Mouse (Mus musculus) midbrain, embryonic 15.5 days (tissue): ENCODE data around the gene Kat8. TPM values are rescaled to one million over a fixed set of nuclear protein-coding genes. Genes with fewer than 3 reads are reported as not detected.

Experiments used
- ATAC-seq: fragments of 200-750 bp; cut with Nextera tagmentation; replicated peaks from 2 replicates; pipeline ENCODE4 v1.8.0; 2017; ENCODE audit warnings: moderate TSS enrichment
- H3K27ac ChIP-seq: fragments of 300-500 bp; sonication (generic); 2 replicates; pipeline ENCODE4 v1.5.1; 2015; ENCODE audit warnings: mild to moderate bottlenecking, inconsistent platforms
- H3K27me3 ChIP-seq: fragments of 300-500 bp; sonication (generic); replicated peaks from 2 replicates; pipeline ENCODE4 v1.6.1; 2015; ENCODE audit warnings: inconsistent platforms
- H3K36me3 ChIP-seq: fragments of 300-500 bp; sonication (generic); replicated peaks from 2 replicates; pipeline ENCODE4 v1.6.1; 2015; ENCODE audit warnings: inconsistent platforms
- H3K4me1 ChIP-seq: fragments of 300-500 bp; sonication (generic); 2 replicates; pipeline ENCODE4 v1.6.1; 2015; ENCODE audit warnings: inconsistent platforms
- H3K4me2 ChIP-seq: fragments of 300-500 bp; sonication (generic); 2 replicates; pipeline ENCODE4 v1.6.1; 2015; ENCODE audit warnings: inconsistent platforms, mild to moderate bottlenecking, moderate library complexity
- H3K4me3 ChIP-seq: fragments of 300-500 bp; sonication (generic); 2 replicates; pipeline ENCODE4 v1.5.1; 2015; ENCODE audit warnings: mild to moderate bottlenecking, inconsistent platforms
- H3K9ac ChIP-seq: fragments of 300-500 bp; sonication (generic); 2 replicates; pipeline ENCODE4 v1.6.1; 2015; ENCODE audit warnings: mild to moderate bottlenecking, inconsistent platforms
- H3K9me3 ChIP-seq: fragments of 300-500 bp; sonication (generic); 2 replicates; pipeline ENCODE4 v1.6.1; 2016; ENCODE audit warnings: inconsistent platforms
- WGBS: fragments of 180-500 bp; shearing (Covaris S2); methylation state at CpG from one replicate; pipeline ENCODE4 v1.1.7; 2015; ENCODE audit warnings: mixed read lengths; 5-methylcytosine and 5-hydroxymethylcytosine counted together
- polyA plus RNA-seq: library from polyadenylated mRNA; unstranded; fragments of >200 nt; fragmentation: Nextera tagmentation; extraction: Ambion mirVana; gene quantifications from 2 replicates; pipeline ENCODE4 v1.2.1, GENCODE M21; 2015

The Kat8 gene
- polyA plus RNA-seq, 1 experiment from 2014 or later = 50.7 TPM

DNA sequence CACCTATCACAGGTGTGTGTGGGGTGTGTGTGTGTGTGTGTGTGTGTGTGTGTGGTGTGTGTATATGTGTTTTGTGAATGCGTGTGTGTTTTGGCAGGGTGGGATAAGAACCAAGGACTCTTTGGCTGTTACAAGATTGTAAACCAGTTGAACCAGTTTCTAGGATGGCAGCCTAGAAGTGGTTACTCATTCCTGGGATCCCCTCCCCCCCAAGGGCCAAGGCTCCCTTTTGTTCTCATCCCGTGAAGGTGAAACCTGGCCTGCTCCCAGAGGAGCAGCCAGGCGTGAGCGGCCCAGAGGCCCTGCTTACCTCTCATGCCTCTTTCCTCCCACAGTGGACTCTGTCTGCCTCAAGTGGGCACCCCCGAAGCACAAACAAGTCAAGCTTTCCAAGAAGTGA, 12.9 kb downstream of the Kat8 start:
- no peaks in the 10 kb centered on the region for H3K4me1 ChIP-seq
- H3K9ac ChIP-seq = no peak overlapping the region
- H3K4me3 ChIP-seq = no peak overlapping the region
- H3K36me3 ChIP-seq = peaks cover 27% of the 10 kb centered on the region
- no peak overlapping the region for H3K4me2 ChIP-seq
- 62% methylated on average over 5 of the region's 5 CpGs for WGBS
- H3K9me3 ChIP-seq = no peaks in the 10 kb centered on the region
- H3K27ac ChIP-seq = no peak overlapping the region
- H3K27me3 ChIP-seq = peaks cover 23% of the 10 kb centered on the region
- no peak for ATAC-seq

DNA sequence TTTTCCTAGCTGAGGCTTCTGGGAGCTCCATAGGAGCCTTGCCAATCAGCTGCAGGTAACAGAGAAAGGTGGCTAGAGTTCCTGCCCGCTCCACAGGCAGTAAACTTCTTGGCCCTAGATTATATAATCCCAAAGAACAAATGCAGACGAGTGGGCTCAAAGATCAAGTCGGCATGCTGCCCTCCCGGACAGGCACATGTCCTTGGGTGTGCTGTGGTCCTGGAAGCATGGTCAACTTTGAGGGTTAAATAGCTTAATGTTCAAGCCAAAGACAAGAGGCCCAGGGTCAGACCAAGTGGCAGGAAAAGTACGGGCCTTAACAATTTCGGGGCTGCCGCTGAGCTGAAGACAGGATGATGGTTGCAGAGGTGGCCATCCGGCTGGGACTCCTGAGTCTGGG, 13.8 kb downstream of the Kat8 start:
- H3K4me1 ChIP-seq = no peaks in the 10 kb centered on the region
- H3K9ac ChIP-seq = no peak overlapping the region
- 91% methylated on average over 8 of the region's 8 CpGs for WGBS
- ATAC-seq = no peak
- H3K4me2 ChIP-seq = no peak overlapping the region
- no peak overlapping the region for H3K4me3 ChIP-seq
- peaks cover 27% of the 10 kb centered on the region for H3K36me3 ChIP-seq
- H3K9me3 ChIP-seq = no peaks in the 10 kb centered on the region
- H3K27ac ChIP-seq = no peak overlapping the region
- peaks cover 28% of the 10 kb centered on the region for H3K27me3 ChIP-seq

DNA sequence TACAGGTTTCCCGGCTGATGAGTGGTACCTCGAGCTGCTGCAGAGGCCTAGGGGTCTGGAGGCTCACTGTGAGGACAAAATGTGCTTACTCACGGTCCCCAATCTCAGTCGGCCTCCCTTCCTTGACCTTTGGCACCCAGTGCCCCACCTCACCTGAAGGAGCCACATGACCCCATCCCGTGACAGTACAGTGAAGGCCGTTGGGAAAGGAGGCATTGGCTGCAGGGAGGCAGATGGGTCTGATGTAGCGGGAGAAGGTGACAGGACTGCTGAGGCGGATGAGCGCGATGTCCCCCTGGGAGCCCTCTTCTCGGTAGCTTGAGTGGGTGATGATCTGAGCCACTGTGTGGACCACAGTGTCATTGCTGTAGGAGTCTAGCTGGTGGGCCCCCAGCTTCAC, 14.5 kb downstream of the Kat8 start:
- Histone ChIP-seq H3K4me2 (no peak overlapping the region), H3K4me3 (no peak overlapping the region), H3K27ac (no peak overlapping the region), H3K9ac (no peak overlapping the region), H3K27me3 (peaks cover 28% of the 10 kb centered on the region), H3K4me1 (no peaks in the 10 kb centered on the region), H3K9me3 (no peaks in the 10 kb centered on the region), H3K36me3 (peaks cover 27% of the 10 kb centered on the region)
- WGBS = 89% methylated on average over 11 of the region's 11 CpGs
- no peak for ATAC-seq

DNA sequence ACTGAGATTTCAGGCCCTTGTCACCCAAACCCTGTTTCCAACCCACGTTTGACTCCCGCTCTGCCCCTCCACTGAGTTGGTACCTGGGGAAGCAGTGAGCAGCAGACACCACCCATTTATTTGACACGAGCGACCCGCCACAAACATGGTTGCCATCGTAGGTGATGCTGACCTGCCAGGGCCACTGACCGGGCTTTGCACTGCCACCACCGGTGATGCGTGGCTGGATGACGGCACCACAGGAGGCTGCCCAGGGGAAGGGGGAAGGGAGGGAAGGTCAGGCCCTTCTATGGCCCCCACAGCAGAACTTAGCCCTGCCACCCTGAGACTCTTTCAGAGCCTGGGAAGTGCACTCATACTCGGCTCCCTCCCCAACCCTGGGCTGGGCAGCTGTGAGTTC, 15.4 kb downstream of the Kat8 start:
- Histone ChIP-seq H3K4me1 (no peaks in the 10 kb centered on the region), H3K9me3 (no peaks in the 10 kb centered on the region), H3K9ac (no peak overlapping the region), H3K36me3 (peaks cover 23% of the 10 kb centered on the region), H3K4me2 (no peak overlapping the region), H3K4me3 (no peak overlapping the region), H3K27me3 (peaks cover 28% of the 10 kb centered on the region), H3K27ac (no peak overlapping the region)
- ATAC-seq = no peak
- 84% methylated on average over 11 of the region's 11 CpGs for WGBS

DNA sequence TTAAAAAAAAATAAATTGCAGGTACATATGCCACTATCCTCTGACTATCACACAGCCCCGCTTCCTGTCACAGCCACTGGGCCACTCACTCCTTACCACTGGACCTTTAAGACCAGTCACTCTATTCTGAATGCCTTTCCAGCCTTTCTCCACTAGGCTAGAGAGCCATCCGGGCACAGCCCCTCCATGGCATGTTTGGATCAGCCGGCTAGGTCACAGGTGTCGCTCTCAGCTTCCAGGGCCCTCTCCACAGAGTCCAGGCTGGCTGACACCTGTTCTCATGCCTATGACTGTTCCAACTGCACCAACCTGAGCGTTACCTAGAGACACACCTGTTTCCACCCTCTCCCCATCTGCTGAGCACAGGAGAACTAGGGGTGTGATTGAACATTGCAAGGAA, 16.3 kb downstream of the Kat8 start:
- no peaks in the 10 kb centered on the region for H3K4me1 ChIP-seq
- no peak for ATAC-seq
- H3K4me2 ChIP-seq = no peak overlapping the region
- H3K36me3 ChIP-seq = peaks cover 20% of the 10 kb centered on the region
- peaks cover 28% of the 10 kb centered on the region for H3K27me3 ChIP-seq
- WGBS = 56% methylated on average over 5 of the region's 5 CpGs
- H3K27ac ChIP-seq = no peak overlapping the region
- no peak overlapping the region for H3K9ac ChIP-seq
- no peak overlapping the region for H3K4me3 ChIP-seq
- H3K9me3 ChIP-seq = no peaks in the 10 kb centered on the region

DNA sequence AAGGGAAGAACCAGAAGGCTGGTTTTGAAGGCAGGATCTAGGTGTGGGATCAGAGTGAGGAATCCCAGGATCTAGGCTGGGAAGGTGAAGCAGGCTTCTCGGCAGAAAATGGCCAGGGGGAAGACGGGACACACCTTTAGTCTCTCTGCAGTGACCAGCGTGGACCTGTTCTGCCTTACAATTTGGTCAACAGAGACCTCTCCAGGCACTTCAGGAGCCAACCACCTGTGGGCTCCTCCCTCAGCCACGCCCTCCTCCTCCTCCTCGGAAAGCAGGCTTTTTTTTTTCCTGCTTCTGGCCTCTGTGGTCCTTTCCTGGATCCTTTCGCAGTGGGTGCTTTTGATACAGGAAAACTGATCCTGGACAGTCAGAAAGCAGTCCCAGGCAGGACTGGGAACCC, 17.6 kb downstream of the Kat8 start, which contains the start of gene Prss8:
TSS of gene Prss8 (minus strand) at position 182 of the 400 bp plus-strand sequence.
- no peak within 1 kb of the TSS for H3K9ac ChIP-seq

DNA sequence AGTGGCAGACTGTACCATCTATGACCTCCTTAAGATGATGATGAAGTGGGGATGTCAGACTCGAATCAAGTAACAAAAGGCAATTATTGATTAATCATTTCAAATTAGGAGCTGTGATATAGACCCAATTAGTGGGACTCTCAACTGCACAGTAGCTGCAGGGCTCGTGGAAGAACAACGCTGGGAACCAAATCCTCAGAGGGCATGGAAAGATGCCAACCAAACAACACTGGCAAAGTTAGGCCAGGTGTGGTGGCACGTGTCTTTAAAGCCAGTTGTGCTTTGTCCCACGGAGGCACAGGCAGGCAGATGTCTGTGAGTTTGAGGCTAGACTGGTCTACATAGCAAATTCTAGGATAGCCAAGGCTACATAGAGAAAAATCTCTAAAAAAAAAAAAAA, 18.3 kb downstream of the Kat8 start:
- no peak for ATAC-seq
- no peak overlapping the region for H3K9ac ChIP-seq
- no peak overlapping the region for H3K4me3 ChIP-seq
- no peaks in the 10 kb centered on the region for H3K9me3 ChIP-seq
- peaks cover 28% of the 10 kb centered on the region for H3K27me3 ChIP-seq
- peaks cover 9% of the 10 kb centered on the region for H3K4me1 ChIP-seq
- H3K27ac ChIP-seq = no peak overlapping the region
- peaks cover 5% of the 10 kb centered on the region for H3K36me3 ChIP-seq
- 85% methylated on average over 5 of the region's 5 CpGs for WGBS
- H3K4me2 ChIP-seq = no peak overlapping the region

More for the DNA sequence above, 17.6 kb downstream of the Kat8 start, which contains the start of gene Prss8:
- no peak for ATAC-seq
- no peak within 1 kb of the TSS for H3K27ac ChIP-seq
- WGBS = 7% methylated on average over 6 of the region's 6 CpGs
- peaks cover 28% of the 10 kb centered on the region for H3K27me3 ChIP-seq
- H3K36me3 ChIP-seq = peaks cover 12% of the 10 kb centered on the region
- peaks cover 7% of the 10 kb centered on the region for H3K4me1 ChIP-seq
- no peaks in the 10 kb centered on the region for H3K9me3 ChIP-seq
- no peak within 1 kb of the TSS for H3K4me2 ChIP-seq
- no peak within 1 kb of the TSS for H3K4me3 ChIP-seq

DNA sequence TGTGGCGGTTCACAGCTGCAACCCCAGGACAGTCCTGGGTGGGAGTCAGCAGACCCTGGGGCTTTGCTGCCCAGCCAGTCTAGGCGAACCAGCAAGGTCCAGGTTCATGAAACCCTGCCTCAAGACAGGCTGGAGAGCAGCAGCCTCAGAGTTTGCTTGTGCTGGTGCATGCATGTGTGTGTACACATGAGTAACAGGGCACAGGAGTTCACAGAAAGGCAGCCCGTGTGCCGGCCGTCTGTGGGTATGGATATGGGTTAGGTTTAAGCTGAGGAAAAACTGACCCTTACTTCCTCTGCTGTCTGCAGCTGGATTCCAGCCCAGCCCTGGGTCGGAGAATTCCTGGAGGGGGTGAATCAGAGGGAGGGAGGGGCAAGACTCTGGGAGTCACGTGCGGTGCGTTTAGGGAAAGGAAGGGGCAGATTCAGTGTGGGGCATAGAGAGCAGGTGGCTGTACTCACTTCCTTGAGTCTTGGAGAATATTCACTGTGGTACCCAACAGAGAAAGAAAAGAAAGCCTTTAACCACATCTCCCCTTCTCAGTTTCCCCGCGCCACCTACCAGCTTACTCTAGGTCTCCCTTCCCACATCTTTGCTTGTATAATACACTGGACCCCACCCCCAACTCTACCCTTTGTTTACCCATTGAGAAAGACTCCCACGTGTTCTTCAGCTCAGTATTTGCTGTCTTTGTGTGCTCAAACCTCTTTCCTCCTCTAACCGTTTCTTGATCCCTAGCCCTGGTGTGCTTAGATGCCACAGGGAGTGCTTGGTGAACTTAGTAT, 19.2 kb downstream of the Kat8 start:
- 40% methylated on average over 13 of the region's 13 CpGs for WGBS
- peaks cover 15% of the 10 kb centered on the region for H3K4me1 ChIP-seq
- ATAC-seq = no peak
- no peak overlapping the region for H3K9ac ChIP-seq
- H3K4me3 ChIP-seq = no peak overlapping the region
- peaks cover 28% of the 10 kb centered on the region for H3K27me3 ChIP-seq
- H3K9me3 ChIP-seq = no peaks in the 10 kb centered on the region
- no peaks in the 10 kb centered on the region for H3K36me3 ChIP-seq
- H3K27ac ChIP-seq = no peak overlapping the region
- no peak overlapping the region for H3K4me2 ChIP-seq

DNA sequence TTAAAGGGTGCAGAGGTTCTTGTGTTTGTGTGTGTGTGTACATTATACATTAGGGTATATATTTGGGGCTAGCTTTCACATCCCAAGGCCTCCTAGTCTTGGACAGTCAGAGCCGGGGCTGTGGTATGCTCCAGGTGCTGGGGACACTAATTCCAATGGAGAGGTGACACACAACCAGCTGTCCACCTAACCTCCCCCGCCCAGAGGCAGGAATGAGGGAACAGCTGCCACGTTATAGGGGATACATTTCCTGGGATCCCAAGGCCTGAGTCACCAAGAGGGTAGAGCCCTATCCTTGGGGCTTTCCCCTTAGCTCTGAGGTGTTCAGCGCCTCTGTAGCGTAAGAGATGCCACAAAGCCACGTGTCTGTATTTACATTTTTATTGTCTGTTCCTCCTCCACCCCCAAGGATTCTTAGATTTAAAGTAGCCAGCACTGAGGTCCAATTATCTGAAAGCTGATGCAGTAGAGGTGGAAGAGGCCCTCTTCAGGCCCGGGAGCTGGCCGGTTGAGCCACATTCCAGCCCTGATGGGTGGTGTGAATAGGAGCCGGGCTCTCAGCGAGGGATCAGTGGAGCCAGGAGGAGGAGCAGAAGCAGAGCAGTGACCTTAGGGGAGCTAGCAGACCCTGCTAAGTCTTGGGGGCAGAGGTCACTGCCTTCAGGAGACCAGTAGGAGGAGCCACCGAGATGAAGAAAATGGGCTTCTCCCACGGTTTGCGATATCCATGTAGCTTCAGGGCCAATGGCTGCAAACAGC, 20.1 kb downstream of the Kat8 start:
- ATAC-seq = no peak
- H3K9ac ChIP-seq = no peak overlapping the region
- H3K36me3 ChIP-seq = no peaks in the 10 kb centered on the region
- peaks cover 17% of the 10 kb centered on the region for H3K4me1 ChIP-seq
- no peak overlapping the region for H3K4me3 ChIP-seq
- WGBS = 14% methylated on average over 13 of the region's 13 CpGs
- H3K4me2 ChIP-seq = no peak overlapping the region
- H3K27me3 ChIP-seq = peaks cover 28% of the 10 kb centered on the region
- no peaks in the 10 kb centered on the region for H3K9me3 ChIP-seq
- no peak overlapping the region for H3K27ac ChIP-seq

DNA sequence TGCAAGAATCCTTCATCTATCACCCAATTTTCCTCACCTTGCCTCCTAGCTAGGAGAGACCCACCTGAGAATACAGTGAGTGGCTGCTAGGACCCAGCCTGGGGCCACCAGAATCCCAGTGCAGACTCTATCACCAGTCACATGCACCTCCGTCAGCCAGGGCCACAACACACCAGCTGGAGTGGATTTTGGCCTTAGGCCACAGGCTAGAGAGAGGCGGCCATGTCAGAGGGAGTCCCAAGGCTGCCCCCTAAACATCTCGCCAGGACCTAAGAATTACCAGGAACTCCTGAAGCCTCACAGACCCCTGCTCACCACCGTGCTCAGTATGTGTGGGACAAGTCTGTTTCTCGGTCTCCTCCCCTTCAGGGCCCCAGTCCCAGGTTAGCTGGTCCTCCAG, 21.8 kb downstream of the Kat8 start:
- Histone ChIP-seq H3K9ac (no peak overlapping the region), H3K27me3 (peaks cover 15% of the 10 kb centered on the region), H3K4me3 (no peak overlapping the region), H3K36me3 (no peaks in the 10 kb centered on the region), H3K4me1 (peaks cover 17% of the 10 kb centered on the region), H3K4me2 (no peak overlapping the region), H3K9me3 (no peaks in the 10 kb centered on the region), H3K27ac (no peak overlapping the region)
- ATAC-seq = no peak
- WGBS = 95% methylated on average over 5 of the region's 5 CpGs

DNA sequence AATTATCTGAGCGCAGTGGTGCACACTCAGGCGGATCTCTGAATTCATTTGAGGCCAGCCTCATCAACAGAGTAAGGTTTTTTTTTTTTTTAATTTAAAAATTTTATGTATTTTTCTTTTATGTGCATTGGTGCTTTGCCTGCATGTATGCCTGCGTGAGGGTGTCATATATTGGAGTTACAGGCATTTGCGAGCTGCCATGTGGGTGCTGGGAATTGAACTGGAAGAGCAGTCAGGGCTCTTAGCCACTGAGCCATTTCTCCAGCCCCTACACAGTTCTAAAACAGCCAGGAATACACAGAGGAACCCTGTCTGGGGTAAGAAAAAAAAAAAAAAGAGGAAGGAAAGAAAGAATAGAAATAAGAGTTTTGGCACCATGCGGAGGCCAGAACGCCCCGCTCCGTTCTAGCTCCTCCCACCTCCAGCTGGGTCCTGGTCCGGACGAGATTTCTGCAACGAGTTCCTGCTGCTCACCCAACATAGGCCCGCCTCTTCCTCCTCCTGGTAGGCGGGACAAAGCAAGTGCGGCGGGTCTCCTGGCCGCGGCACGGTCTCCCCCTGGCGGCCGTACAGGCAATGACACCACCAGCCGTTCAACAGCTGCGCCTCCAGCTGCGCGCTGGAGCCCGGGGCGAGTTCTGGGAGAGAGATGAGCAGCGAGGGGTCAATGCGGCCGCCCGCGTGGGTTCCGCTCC, 22.9 kb downstream of the Kat8 start:
- H3K4me3 ChIP-seq = peak overlapping the region; percentile 68
- peak overlapping the region; percentile 73 for H3K4me2 ChIP-seq
- H3K27ac ChIP-seq = peak overlapping the region; percentile 84
- H3K9ac ChIP-seq = peak overlapping the region; percentile 74
- peak; percentile 96 for ATAC-seq
- H3K36me3 ChIP-seq = no peaks in the 10 kb centered on the region
- H3K4me1 ChIP-seq = peaks cover 17% of the 10 kb centered on the region
- peaks cover 6% of the 10 kb centered on the region; the same call in 1 of the 2 replicates for H3K27me3 ChIP-seq
- no peaks in the 10 kb centered on the region for H3K9me3 ChIP-seq
- WGBS = 5% methylated on average over 32 of the region's 32 CpGs

DNA sequence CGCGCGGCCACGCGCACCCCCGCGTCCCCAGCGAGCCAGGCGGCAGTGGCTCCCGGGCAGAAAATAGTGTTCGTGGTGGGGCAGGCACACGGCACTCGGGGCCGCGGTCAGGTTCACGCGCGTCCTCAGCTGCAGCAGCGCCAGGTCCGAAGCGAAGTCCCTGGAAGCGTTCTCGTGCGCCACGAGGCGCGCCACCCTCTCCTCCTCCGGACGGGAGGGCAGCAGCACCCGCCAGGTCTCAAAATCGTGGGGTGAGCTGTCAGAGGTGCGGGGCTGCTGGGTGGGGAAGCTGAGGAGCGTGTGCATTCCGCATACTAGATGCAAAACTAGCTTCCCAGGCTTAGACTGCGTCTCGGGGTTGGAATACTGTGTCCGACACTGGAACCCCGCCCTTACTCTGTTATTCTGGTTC, 23.4 kb downstream of the Kat8 start:
- peak; percentile 80 for ATAC-seq
- H3K36me3 ChIP-seq = no peaks in the 10 kb centered on the region
- peaks cover 17% of the 10 kb centered on the region for H3K4me1 ChIP-seq
- H3K27me3 ChIP-seq = no peaks in the 10 kb centered on the region
- peak overlapping the region; percentile 73 for H3K4me2 ChIP-seq
- H3K9ac ChIP-seq = peak overlapping the region; percentile 74
- WGBS = 0% methylated on average over 38 of the region's 38 CpGs
- peak overlapping the region; percentile 84 for H3K27ac ChIP-seq
- peak overlapping the region; percentile 68 for H3K4me3 ChIP-seq
- no peaks in the 10 kb centered on the region for H3K9me3 ChIP-seq
